Mouse (Mus musculus): ENCODE data around the gene Cryzl1. TPM values are rescaled to one million over a fixed set of nuclear protein-coding genes. Genes with fewer than 3 reads are reported as not detected.
A peak's percentile ranks its signal among the peaks of the same experiment; 100 is the strongest.

Cryzl1 gene
- polyA plus RNA-seq, 1 experiment from 2014 or later: 74.5 TPM

DNA sequence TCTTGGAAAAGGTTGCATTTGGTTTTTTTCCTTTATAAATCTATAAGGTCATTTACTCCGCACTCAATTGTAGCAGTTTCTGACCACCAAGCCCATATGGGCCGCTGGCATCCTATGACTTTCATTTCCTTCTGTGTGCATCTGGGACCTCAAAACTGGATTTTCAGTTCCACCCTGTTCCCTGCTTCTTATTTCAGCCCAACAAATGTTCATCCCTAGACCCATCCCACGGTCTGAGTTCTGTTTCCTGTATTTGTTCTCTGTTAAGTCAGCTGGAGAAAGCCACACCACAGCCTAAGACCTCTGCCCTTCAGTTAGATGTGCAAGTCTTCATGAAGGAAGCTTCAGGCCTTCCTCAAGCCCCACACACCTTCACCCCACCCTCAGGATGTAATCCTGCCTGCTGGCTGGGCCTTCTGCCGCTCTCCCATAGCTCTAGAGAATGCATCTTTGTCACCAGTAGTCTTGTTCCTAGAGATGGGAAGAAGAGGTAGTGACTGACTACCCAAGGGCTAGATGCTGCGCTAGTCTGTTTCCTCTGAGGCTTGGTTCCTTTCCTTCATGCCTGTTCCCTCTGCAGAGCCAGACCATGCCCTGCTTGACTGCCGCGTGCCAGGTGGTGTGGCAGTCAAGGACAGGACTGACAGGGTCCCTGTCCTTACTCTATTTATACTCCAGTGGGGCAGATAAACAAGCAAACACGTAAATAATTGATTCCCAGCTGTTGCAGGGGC lies 11.6 kb upstream of the Cryzl1 start:
- Histone ChIP-seq H3K36me3 (ENCODE audit: insufficient read depth) (no peaks in the 10 kb centered on the region), H3K9ac (no peak overlapping the region), H3K4me2 (no peak overlapping the region), H3K4me1 (ENCODE audit: insufficient read depth) (no peaks in the 10 kb centered on the region; the same call in 1 of the 2 replicates), H3K27ac (ENCODE audit: low read depth) (no peak overlapping the region), H3K4me3 (ENCODE audit: low read depth, low read length) (no peak overlapping the region), H3K9me3 (ENCODE audit: low read depth, low read length) (no peaks in the 10 kb centered on the region), H3K27me3 (ENCODE audit: insufficient read depth, low read length) (no peaks in the 10 kb centered on the region)
- TF ChIP-seq CTCF (IDR thresholded peaks at IDR 0.05; ENCODE audit: low read depth): no peak
- 59% methylated on average over 8 of the region's 8 CpGs for WGBS
- no peak for DNase-seq
- no peak for ATAC-seq (ENCODE audit: insufficient read depth)

GRCm38 (mm10) chr16:91738505-91738904 lies 9.7 kb upstream of the Cryzl1 start:
- Histone ChIP-seq H3K4me2 (no peak overlapping the region), H3K9ac (no peak overlapping the region), H3K36me3 (ENCODE audit: insufficient read depth) (no peaks in the 10 kb centered on the region), H3K4me1 (ENCODE audit: insufficient read depth) (no peaks in the 10 kb centered on the region), H3K27ac (ENCODE audit: low read depth) (no peak overlapping the region), H3K27me3 (ENCODE audit: insufficient read depth, low read length) (no peaks in the 10 kb centered on the region), H3K9me3 (ENCODE audit: low read depth, low read length) (no peaks in the 10 kb centered on the region), H3K4me3 (ENCODE audit: low read depth, low read length) (no peak overlapping the region)
- DNase-seq (no peak), ATAC-seq (ENCODE audit: insufficient read depth) (no peak)
- TF ChIP-seq CTCF (IDR thresholded peaks at IDR 0.05; ENCODE audit: low read depth): no peak
- WGBS: 79% methylated on average over 6 of the region's 6 CpGs

- H3K36me3 ChIP-seq (ENCODE audit: insufficient read depth): no peaks in the 10 kb centered on the region
- no peaks in the 10 kb centered on the region for H3K4me1 ChIP-seq (ENCODE audit: insufficient read depth)
- 79% methylated on average over 7 of the region's 7 CpGs for WGBS
- no peak overlapping the region for H3K4me2 ChIP-seq
- DNase-seq (no peak), ATAC-seq (ENCODE audit: insufficient read depth) (no peak)
- no peak overlapping the region for H3K4me3 ChIP-seq (ENCODE audit: low read depth, low read length)
- H3K9ac ChIP-seq: no peak overlapping the region
- H3K27ac ChIP-seq (ENCODE audit: low read depth): no peak overlapping the region
- no peaks in the 10 kb centered on the region for H3K9me3 ChIP-seq (ENCODE audit: low read depth, low read length)
- H3K27me3 ChIP-seq (ENCODE audit: insufficient read depth, low read length): no peaks in the 10 kb centered on the region
- TF ChIP-seq CTCF (IDR thresholded peaks at IDR 0.05; ENCODE audit: low read depth): no peak
These were observed 7.5 kb upstream of the Cryzl1 start for GRCm38 (mm10) chr16:91736046-91736816.

GRCm38 (mm10) chr16:91734771-91735170 lies 6.0 kb upstream of the Cryzl1 start:
- Histone ChIP-seq H3K36me3 (ENCODE audit: insufficient read depth) (no peaks in the 10 kb centered on the region), H3K4me3 (ENCODE audit: low read depth, low read length) (no peak overlapping the region), H3K4me2 (no peak overlapping the region), H3K9me3 (ENCODE audit: low read depth, low read length) (no peaks in the 10 kb centered on the region), H3K9ac (no peak overlapping the region), H3K4me1 (ENCODE audit: insufficient read depth) (peaks cover 3% of the 10 kb centered on the region; the same call in 1 of the 2 replicates), H3K27ac (ENCODE audit: low read depth) (no peak overlapping the region), H3K27me3 (ENCODE audit: insufficient read depth, low read length) (no peaks in the 10 kb centered on the region)
- no peak for DNase-seq
- ATAC-seq (ENCODE audit: insufficient read depth): no peak
- no peak for TF ChIP-seq CTCF (IDR thresholded peaks at IDR 0.05; ENCODE audit: low read depth)
- 66% methylated on average over 5 of the region's 5 CpGs for WGBS

- no peak overlapping the region for H3K4me2 ChIP-seq
- no peaks in the 10 kb centered on the region for H3K9me3 ChIP-seq (ENCODE audit: low read depth, low read length)
- no peaks in the 10 kb centered on the region for H3K27me3 ChIP-seq (ENCODE audit: insufficient read depth, low read length)
- no peak overlapping the region for H3K9ac ChIP-seq
- H3K4me1 ChIP-seq (ENCODE audit: insufficient read depth): peaks cover 3% of the 10 kb centered on the region; the same call in 1 of the 2 replicates
- WGBS: 54% methylated on average over 2 of the region's 2 CpGs
- DNase-seq (no peak), ATAC-seq (ENCODE audit: insufficient read depth) (no peak)
- no peak overlapping the region for H3K4me3 ChIP-seq (ENCODE audit: low read depth, low read length)
- H3K27ac ChIP-seq (ENCODE audit: low read depth): no peak overlapping the region
- no peak for TF ChIP-seq CTCF (IDR thresholded peaks at IDR 0.05; ENCODE audit: low read depth)
- H3K36me3 ChIP-seq (ENCODE audit: insufficient read depth): no peaks in the 10 kb centered on the region
These were observed 4.0 kb upstream of the Cryzl1 start for GRCm38 (mm10) chr16:91732816-91733215.

DNA sequence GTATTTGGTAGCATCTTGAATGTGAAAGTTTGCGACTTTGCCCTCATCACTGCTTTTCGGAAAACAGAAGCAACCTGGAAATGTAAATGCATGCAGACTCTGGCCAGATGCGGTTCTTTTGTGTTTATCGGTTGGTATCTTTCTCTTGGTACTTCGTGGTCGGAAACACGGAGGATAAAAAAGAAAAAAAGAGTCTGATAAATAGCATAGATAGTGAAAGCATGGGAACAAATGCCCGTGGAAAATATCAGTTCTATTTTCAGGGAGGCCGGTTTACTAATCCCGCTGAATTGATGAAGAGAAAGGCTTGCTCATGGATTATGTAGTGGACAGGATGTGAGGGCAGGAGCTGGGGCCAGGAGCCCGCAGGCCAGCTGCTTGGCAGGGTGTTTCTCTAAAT lies 1.7 kb upstream of the Cryzl1 start:
- Histone ChIP-seq H3K27me3 (ENCODE audit: insufficient read depth, low read length) (no peaks in the 10 kb centered on the region), H3K4me2 (peak overlapping the region; percentile 59), H3K36me3 (ENCODE audit: insufficient read depth) (no peaks in the 10 kb centered on the region), H3K4me1 (ENCODE audit: insufficient read depth) (peaks cover 7% of the 10 kb centered on the region; the same call in 1 of the 2 replicates), H3K9me3 (ENCODE audit: low read depth, low read length) (no peaks in the 10 kb centered on the region), H3K9ac (peak overlapping the region; percentile 79), H3K4me3 (ENCODE audit: low read depth, low read length) (peak overlapping the region; percentile 85), H3K27ac (ENCODE audit: low read depth) (peak overlapping the region; percentile 91)
- no peak for ATAC-seq (ENCODE audit: insufficient read depth)
- TF ChIP-seq CTCF (IDR thresholded peaks at IDR 0.05; ENCODE audit: low read depth): no peak
- DNase-seq: peak; percentile 43
- WGBS: 1% methylated on average over 11 of the region's 11 CpGs

DNA sequence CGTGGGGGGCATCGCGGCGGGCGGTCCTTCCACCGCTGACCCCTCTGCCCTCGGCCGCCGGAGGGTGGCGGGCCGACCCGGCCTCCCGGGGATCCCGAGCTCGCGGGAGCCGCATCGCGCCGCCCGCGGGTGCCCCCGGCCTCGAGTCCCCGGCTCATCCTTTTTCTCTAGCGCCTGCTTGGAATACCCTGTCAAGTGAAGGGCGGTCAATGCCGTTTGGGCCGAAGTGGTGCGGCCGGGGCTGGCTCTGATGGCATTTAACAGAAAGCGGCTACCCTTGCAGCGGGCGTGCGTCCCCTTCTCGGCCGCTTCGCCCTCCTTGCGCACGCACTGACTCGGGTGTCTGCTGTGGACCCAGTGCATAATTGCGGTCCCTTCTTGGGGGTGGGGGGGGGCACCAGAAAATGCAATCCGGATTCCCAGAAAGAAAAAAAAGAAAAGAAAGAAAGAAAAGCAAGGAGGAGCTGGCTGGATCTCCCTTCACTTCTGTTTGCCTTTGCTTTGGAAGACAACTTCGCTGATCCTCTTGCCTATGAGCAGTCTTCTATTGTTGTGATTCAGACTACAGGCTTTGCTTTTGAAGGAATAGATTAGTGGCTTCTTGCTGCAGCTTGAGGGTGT lies 1.2 kb upstream of the Cryzl1 start:
- ATAC-seq (ENCODE audit: insufficient read depth): no peak
- H3K4me1 ChIP-seq (ENCODE audit: insufficient read depth): peaks cover 7% of the 10 kb centered on the region; the same call in 1 of the 2 replicates
- peak overlapping the region; percentile 85 for H3K4me3 ChIP-seq (ENCODE audit: low read depth, low read length)
- H3K9me3 ChIP-seq (ENCODE audit: low read depth, low read length): no peaks in the 10 kb centered on the region
- peak overlapping the region; percentile 59 for H3K4me2 ChIP-seq
- peak overlapping the region; percentile 91 for H3K27ac ChIP-seq (ENCODE audit: low read depth)
- H3K27me3 ChIP-seq (ENCODE audit: insufficient read depth, low read length): no peaks in the 10 kb centered on the region
- no peaks in the 10 kb centered on the region for H3K36me3 ChIP-seq (ENCODE audit: insufficient read depth)
- H3K9ac ChIP-seq: peak overlapping the region; percentile 79
- DNase-seq: peak; percentile 63
- TF ChIP-seq CTCF (IDR thresholded peaks at IDR 0.05; ENCODE audit: low read depth): no peak
- WGBS: under 1% methylated on average over 43 of the region's 44 CpGs

Data from lung, embryonic 14.5 days (tissue).